Mouse (Mus musculus) stomach, embryonic 15.5 days (tissue): ENCODE data around the gene Tmem81. TPM values are rescaled to one million over a fixed set of nuclear protein-coding genes. Genes with fewer than 3 reads are reported as not detected.

Experiments used
- ATAC-seq: fragments of 200-750 bp; cut with Nextera tagmentation; 2 replicates; pipeline ENCODE4 v1.8.0; 2017; ENCODE audit warnings: low read depth, moderate number of reproducible peaks, moderate TSS enrichment; ENCODE audit not compliant: insufficient read depth, low FRiP score
- H3K27ac ChIP-seq: fragments of 300-500 bp; sonication (generic); 2 replicates; pipeline ENCODE4 v1.5.1; 2015; ENCODE audit warnings: mild to moderate bottlenecking, inconsistent platforms
- H3K27me3 ChIP-seq: fragments of 300-500 bp; sonication (generic); replicated peaks from 2 replicates; pipeline ENCODE4 v1.6.1; 2015; ENCODE audit warnings: inconsistent platforms
- H3K36me3 ChIP-seq: fragments of 300-500 bp; sonication (generic); 2 replicates; pipeline ENCODE4 v1.6.1; 2015; ENCODE audit warnings: inconsistent platforms
- H3K4me1 ChIP-seq: fragments of 300-500 bp; sonication (generic); 2 replicates; pipeline ENCODE4 v1.6.1; 2015; ENCODE audit warnings: inconsistent platforms
- H3K4me2 ChIP-seq: fragments of 300-500 bp; sonication (generic); 2 replicates; pipeline ENCODE4 v1.6.1; 2015; ENCODE audit warnings: mild to moderate bottlenecking, inconsistent platforms
- H3K4me3 ChIP-seq: fragments of 300-500 bp; sonication (generic); replicated peaks from 2 replicates; pipeline ENCODE4 v1.5.1; 2015; ENCODE audit warnings: inconsistent platforms
- H3K9ac ChIP-seq: fragments of 300-500 bp; sonication (generic); 2 replicates; pipeline ENCODE4 v1.6.1; 2015; ENCODE audit warnings: inconsistent platforms
- H3K9me3 ChIP-seq: fragments of 300-500 bp; sonication (generic); 2 replicates; pipeline ENCODE4 v1.6.1; 2016; ENCODE audit warnings: inconsistent platforms
- WGBS: fragments of 180-500 bp; shearing (Covaris S2); methylation state at CpG from one replicate; pipeline ENCODE4 v1.1.7; 2015; 5-methylcytosine and 5-hydroxymethylcytosine counted together
- polyA plus RNA-seq: library from polyadenylated mRNA; unstranded; fragments of >200 nt; fragmentation: Nextera tagmentation; extraction: Ambion mirVana; gene quantifications from 2 replicates; pipeline ENCODE4 v1.2.1, GENCODE M21; 2015

Tmem81 gene
- polyA plus RNA-seq, 1 experiment from 2014 or later = 1.8 TPM

DNA sequence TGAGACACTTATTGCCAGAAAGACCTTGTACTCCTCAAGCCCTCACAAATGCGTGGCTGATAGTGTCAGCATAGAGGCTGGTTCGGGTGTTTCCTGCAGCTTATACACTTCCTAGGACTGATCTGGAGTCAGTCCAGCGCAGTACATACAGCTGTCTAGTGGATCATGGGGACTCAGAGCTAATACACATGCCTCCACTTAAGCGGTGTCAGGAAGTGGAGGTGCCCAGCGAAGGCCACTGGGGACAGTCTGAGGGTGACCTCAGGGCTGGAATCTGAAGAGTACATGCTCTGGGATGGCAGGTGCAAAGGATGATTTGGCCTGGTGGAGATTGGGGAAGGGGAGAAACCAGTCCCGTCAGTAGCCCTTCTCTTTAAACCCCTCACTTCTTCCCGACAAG, 34.7 kb downstream of the Tmem81 start:
- H3K27me3 ChIP-seq = peaks cover 36% of the 10 kb centered on the region
- no peaks in the 10 kb centered on the region for H3K36me3 ChIP-seq
- no peak overlapping the region for H3K4me2 ChIP-seq
- WGBS = 41% methylated on average over 7 of the region's 7 CpGs
- H3K9ac ChIP-seq = no peak overlapping the region
- H3K9me3 ChIP-seq = no peaks in the 10 kb centered on the region
- H3K4me1 ChIP-seq = peaks cover 15% of the 10 kb centered on the region; the same call in 1 of the 2 replicates
- H3K27ac ChIP-seq = no peak overlapping the region
- no peak for ATAC-seq
- H3K4me3 ChIP-seq = no peak overlapping the region

- H3K36me3 ChIP-seq = no peaks in the 10 kb centered on the region
- ATAC-seq = peak; percentile 69
- no peak overlapping the region for H3K9ac ChIP-seq
- 5% methylated on average over 14 of the region's 14 CpGs for WGBS
- peaks cover 36% of the 10 kb centered on the region for H3K27me3 ChIP-seq
- no peaks in the 10 kb centered on the region for H3K9me3 ChIP-seq
- H3K27ac ChIP-seq = no peak overlapping the region
- H3K4me2 ChIP-seq = no peak overlapping the region
- no peak overlapping the region for H3K4me3 ChIP-seq
- peaks cover 15% of the 10 kb centered on the region; the same call in 1 of the 2 replicates for H3K4me1 ChIP-seq
Measured at GRCm38 (mm10) chr1:132541171-132541823, 35.3 kb downstream of the Tmem81 start.

DNA sequence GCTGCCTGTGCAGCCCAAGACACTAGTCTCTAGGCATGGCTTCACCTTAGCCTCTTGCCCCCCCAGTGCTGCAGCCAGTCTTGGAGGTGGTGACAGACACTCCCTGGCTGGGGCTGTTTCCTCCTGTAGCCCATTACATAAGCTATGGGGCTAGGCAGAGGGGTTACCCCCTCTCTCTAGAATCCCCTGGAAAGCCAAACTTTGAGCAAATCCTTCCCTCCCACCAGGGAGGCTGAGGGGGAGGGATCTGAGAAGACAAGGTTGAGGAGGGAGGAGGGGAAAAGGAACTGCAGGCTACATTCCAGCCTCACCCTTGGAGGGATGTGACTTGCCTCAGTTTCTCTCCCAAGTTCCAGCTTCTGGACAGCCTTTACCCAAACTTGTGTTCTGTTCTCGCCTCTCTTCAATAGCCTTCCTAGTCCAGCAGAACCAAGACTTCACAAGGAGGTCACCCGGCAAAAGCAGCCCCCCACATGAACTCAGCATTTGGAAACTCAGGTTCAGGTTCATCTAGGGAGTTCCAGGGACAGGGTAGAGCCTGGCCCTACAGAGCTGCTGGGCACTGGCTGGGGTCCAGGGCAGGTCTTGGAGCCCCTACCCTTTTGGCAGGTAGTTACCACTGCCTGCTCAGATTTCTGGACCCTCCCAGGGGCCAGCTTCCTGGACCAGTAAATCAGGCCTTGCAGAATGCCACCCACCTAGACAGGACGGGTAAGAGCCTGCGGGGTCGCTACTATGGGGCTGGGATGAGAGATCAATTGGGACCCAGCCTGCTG, 36.0 kb downstream of the Tmem81 start:
- Histone ChIP-seq H3K4me2 (peak overlapping the region; percentile 45), H3K4me3 (no peak overlapping the region), H3K9ac (no peak overlapping the region), H3K36me3 (no peaks in the 10 kb centered on the region), H3K27me3 (peaks cover 36% of the 10 kb centered on the region), H3K27ac (no peak overlapping the region), H3K4me1 (peaks cover 15% of the 10 kb centered on the region; the same call in 1 of the 2 replicates), H3K9me3 (no peaks in the 10 kb centered on the region)
- ATAC-seq = 0 out of 2 replicates have a peak, but pooled peaks have one; percentile 36
- 21% methylated on average over 5 of the region's 5 CpGs for WGBS

GRCm38 (mm10) chr1:132542762-132543306, 36.8 kb downstream of the Tmem81 start, which contains the start of gene Cntn2:
TSS of gene Cntn2 (minus strand) at chr1:132543256.
- Histone ChIP-seq H3K9ac (no peak within 1 kb of the TSS), H3K27me3 (peaks cover 36% of the 10 kb centered on the region), H3K4me1 (peaks cover 15% of the 10 kb centered on the region; the same call in 1 of the 2 replicates), H3K4me3 (peak within 1 kb of the TSS; percentile 14; the same call in 1 of the 2 replicates), H3K27ac (no peak within 1 kb of the TSS), H3K4me2 (peak within 1 kb of the TSS; percentile 45), H3K36me3 (no peaks in the 10 kb centered on the region), H3K9me3 (no peaks in the 10 kb centered on the region)
- no peak for ATAC-seq
- WGBS = 2% methylated on average over 30 of the region's 30 CpGs

DNA sequence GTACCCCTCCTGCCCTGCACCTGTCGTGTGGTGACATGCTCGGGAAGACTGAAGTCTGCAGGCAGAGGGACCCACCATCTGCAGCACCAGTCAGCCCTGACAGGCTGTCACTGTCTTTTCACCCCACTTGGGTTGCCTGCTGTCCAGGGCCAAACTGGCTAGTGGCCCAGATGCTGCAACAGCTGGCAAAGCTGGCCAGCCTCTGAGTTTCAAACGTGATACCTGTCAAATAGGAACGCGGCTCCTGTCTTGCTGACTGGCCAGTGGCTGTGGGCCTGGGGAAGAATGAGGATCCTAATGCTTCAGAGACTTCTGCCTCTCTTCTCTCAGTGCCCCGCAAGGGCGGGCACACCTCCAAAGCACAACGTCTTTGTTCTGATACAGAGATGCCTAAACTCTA, 37.8 kb downstream of the Tmem81 start:
- no peak overlapping the region for H3K27ac ChIP-seq
- H3K27me3 ChIP-seq = peaks cover 36% of the 10 kb centered on the region
- H3K9me3 ChIP-seq = no peaks in the 10 kb centered on the region
- H3K4me2 ChIP-seq = no peak overlapping the region
- H3K4me3 ChIP-seq = no peak overlapping the region
- ATAC-seq = no peak
- no peaks in the 10 kb centered on the region for H3K36me3 ChIP-seq
- WGBS = 75% methylated on average over 8 of the region's 8 CpGs
- H3K4me1 ChIP-seq = peaks cover 15% of the 10 kb centered on the region; the same call in 1 of the 2 replicates
- no peak overlapping the region for H3K9ac ChIP-seq

DNA sequence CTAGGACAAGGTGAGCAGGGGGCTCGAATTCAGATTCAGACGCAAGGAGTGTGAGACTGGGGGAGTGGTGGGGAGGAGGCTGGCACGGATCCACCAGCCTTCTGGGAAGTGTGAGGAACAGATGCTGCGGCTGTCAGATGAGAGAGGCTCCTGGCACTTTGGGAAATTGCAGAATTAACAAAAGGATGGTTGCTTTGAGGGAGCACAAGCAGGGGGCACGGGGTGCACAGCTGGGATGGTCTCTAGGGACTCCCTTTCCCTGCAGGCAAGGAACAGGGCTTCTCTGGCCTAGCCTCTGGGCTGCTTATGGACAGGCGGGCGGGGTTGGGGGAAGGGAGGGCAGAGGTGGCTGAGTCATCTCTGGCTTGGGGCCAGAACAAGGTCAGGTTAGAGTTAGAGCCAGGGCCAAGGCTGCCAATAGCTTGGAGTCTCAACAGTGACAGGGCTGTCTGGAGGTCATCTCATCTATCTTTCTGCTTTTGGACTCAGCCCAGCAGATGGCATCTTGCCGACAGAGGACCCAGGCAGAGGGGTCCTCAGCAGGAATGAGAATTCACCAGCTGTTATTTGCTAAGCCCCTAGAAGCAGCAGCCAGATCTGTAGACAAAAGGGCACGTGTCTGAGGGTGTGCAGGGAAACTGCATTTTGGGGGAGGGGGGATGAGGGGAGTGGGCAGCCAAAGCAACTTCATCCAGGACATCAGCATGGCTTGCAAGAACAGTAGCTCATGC, 52.0 kb downstream of the Tmem81 start:
- Histone ChIP-seq H3K9me3 (no peaks in the 10 kb centered on the region), H3K9ac (no peak overlapping the region), H3K4me1 (peaks cover 16% of the 10 kb centered on the region), H3K36me3 (no peaks in the 10 kb centered on the region), H3K4me3 (no peak overlapping the region), H3K4me2 (no peak overlapping the region), H3K27me3 (no peaks in the 10 kb centered on the region), H3K27ac (no peak overlapping the region)
- peak; percentile 76 for ATAC-seq
- WGBS = 15% methylated on average over 9 of the region's 9 CpGs

Other genes with a start within 250 kb of the Tmem81 start
- gene Klhdc8a, start 207.6 kb upstream of the Tmem81 start, polyA plus RNA-seq = 0.14 and 0.15 TPM in 2 replicates
- gene Nuak2, start 190.1 kb upstream of the Tmem81 start, polyA plus RNA-seq = 6.1 and 6.5 TPM in 2 replicates
- gene Tmcc2, start 114.9 kb upstream of the Tmem81 start, polyA plus RNA-seq = 20.3 and 52.2 TPM in 2 replicates
- 11.5 and 11.7 TPM in 2 replicates for gene Dstyk, start 88.7 kb upstream of the Tmem81 start, polyA plus RNA-seq
- gene Rbbp5, start 28.9 kb upstream of the Tmem81 start, polyA plus RNA-seq = 37.6 and 37.9 TPM in 2 replicates
- gene Cntn2, start 37.0 kb downstream of the Tmem81 start, polyA plus RNA-seq = 0.19 and 0.26 TPM in 2 replicates
- gene Nfasc, start 235.6 kb downstream of the Tmem81 start, polyA plus RNA-seq = 3.2 and 3.8 TPM in 2 replicates